Mouse (Mus musculus): ENCODE measurements around the gene Nudt15. TPM values are rescaled to one million over a fixed set of nuclear protein-coding genes. Genes with fewer than 3 reads are reported as not detected.
"Not testable (repeated sequence)": the region's sequence is repeated elsewhere in the genome, so short reads cannot be mapped to it uniquely, and the experiment has no call there.

Gene Nudt15
- polyA plus RNA-seq (2016; fragmentation: Nextera tagmentation; extraction: Ambion mirVana): 4.8 and 5.1 TPM in 2 replicates

- Histone ChIP-seq H3K27ac (ENCODE audit: poor library complexity, severe bottlenecking) (no peak within 1 kb of the TSS), H3K4me1 (replicated peaks) (no peaks in the 10 kb centered on the region), H3K9me3 (replicated peaks) (no peaks in the 10 kb centered on the region), H3K9ac (no peak within 1 kb of the TSS), H3K4me3 (no peak within 1 kb of the TSS), H3K36me3 (no peaks in the 10 kb centered on the region), H3K27me3 (replicated peaks) (0 out of 2 replicates have a peak, but pooled peaks cover 6% of the 10 kb centered on the region), H3K4me2 (no peak within 1 kb of the TSS)
- ATAC-seq (ENCODE audit: insufficient number of reproducible peaks, low FRiP score): no peak
- WGBS: 89% methylated on average over 3 of the region's 3 CpGs
These were observed at the start of gene Nudt15 for GRCm38 (mm10) chr14:73548051-73548450. TSS of gene Nudt15 (minus strand) at chr14:73548242.

GRCm38 (mm10) chr14:73592166-73592565, 44.1 kb upstream of the Nudt15 start:
- Histone ChIP-seq H3K4me3 (no peak overlapping the region), H3K27me3 (replicated peaks) (no peaks in the 10 kb centered on the region), H3K27ac (ENCODE audit: poor library complexity, severe bottlenecking) (no peak overlapping the region), H3K9ac (no peak overlapping the region), H3K36me3 (peaks cover 67% of the 10 kb centered on the region), H3K4me2 (no peak overlapping the region), H3K9me3 (replicated peaks) (no peaks in the 10 kb centered on the region), H3K4me1 (replicated peaks) (no peaks in the 10 kb centered on the region)
- ATAC-seq (ENCODE audit: insufficient number of reproducible peaks, low FRiP score): no peak
- WGBS: 71% methylated on average over 1 of the region's 1 CpGs

GRCm38 (mm10) chr14:73588080-73588479, 40.0 kb upstream of the Nudt15 start:
- no peak overlapping the region for H3K4me3 ChIP-seq

GRCm38 (mm10) chr14:73576336-73576735, 28.3 kb upstream of the Nudt15 start:
- H3K27ac ChIP-seq (ENCODE audit: poor library complexity, severe bottlenecking): no peak overlapping the region
- H3K9ac ChIP-seq: no peak overlapping the region
- ATAC-seq (ENCODE audit: insufficient number of reproducible peaks, low FRiP score): no peak
- no peak overlapping the region for H3K4me3 ChIP-seq
- no peaks in the 10 kb centered on the region for H3K27me3 ChIP-seq (replicated peaks)
- no peak overlapping the region for H3K4me2 ChIP-seq
- H3K36me3 ChIP-seq: peaks cover 47% of the 10 kb centered on the region
- no peaks in the 10 kb centered on the region for H3K9me3 ChIP-seq (replicated peaks)
- H3K4me1 ChIP-seq (replicated peaks): no peaks in the 10 kb centered on the region; the same call in 1 of the 2 replicates

More at GRCm38 (mm10) chr14:73588080-73588479, 40.0 kb upstream of the Nudt15 start:
- Histone ChIP-seq H3K9me3 (replicated peaks) (no peaks in the 10 kb centered on the region), H3K27me3 (replicated peaks) (no peaks in the 10 kb centered on the region), H3K27ac (ENCODE audit: poor library complexity, severe bottlenecking) (no peak overlapping the region), H3K4me1 (replicated peaks) (no peaks in the 10 kb centered on the region), H3K9ac (no peak overlapping the region), H3K36me3 (peaks cover 45% of the 10 kb centered on the region), H3K4me2 (no peak overlapping the region)
- 85% methylated on average over 1 of the region's 1 CpGs for WGBS
- ATAC-seq (ENCODE audit: insufficient number of reproducible peaks, low FRiP score): no peak

- H3K27me3 ChIP-seq (replicated peaks): no peaks in the 10 kb centered on the region
- 0 out of 2 replicates have a peak, but pooled peaks have one; percentile 22 for ATAC-seq (ENCODE audit: insufficient number of reproducible peaks, low FRiP score)
- H3K4me1 ChIP-seq (replicated peaks): no peaks in the 10 kb centered on the region; the same call in 1 of the 2 replicates
- no peak overlapping the region for H3K4me3 ChIP-seq
- H3K36me3 ChIP-seq: peaks cover 46% of the 10 kb centered on the region
- WGBS: 68% methylated on average over 5 of the region's 5 CpGs
- no peak overlapping the region for H3K9ac ChIP-seq
- H3K27ac ChIP-seq (ENCODE audit: poor library complexity, severe bottlenecking): no peak overlapping the region
- H3K9me3 ChIP-seq (replicated peaks): no peaks in the 10 kb centered on the region
- H3K4me2 ChIP-seq: no peak overlapping the region
These were observed 26.0 kb upstream of the Nudt15 start for GRCm38 (mm10) chr14:73574053-73574452.

DNA sequence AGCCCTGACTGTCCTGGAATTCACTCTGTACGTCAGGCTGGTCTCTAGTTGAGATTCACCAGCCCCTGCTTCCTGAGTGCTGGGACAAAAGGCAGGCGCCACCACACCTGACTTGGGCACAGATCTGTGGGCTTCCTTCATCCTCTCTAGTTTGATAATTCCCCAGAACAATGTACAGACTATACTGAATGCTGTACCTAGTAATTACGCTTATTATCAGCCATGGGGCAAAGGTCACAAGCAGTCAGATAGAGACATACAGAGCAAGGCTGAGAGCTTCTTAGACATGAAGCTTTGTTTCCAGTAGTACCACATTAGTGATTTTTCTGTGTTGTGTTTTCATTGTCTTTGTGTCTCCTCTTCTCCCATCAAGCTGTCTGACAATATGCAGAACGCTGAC, 23.1 kb upstream of the Nudt15 start:
- no peaks in the 10 kb centered on the region for H3K27me3 ChIP-seq (replicated peaks)
- peaks cover 42% of the 10 kb centered on the region for H3K36me3 ChIP-seq
- ATAC-seq (ENCODE audit: insufficient number of reproducible peaks, low FRiP score): no peak
- 74% methylated on average over 4 of the region's 4 CpGs for WGBS
- no peak overlapping the region for H3K4me3 ChIP-seq
- H3K9ac ChIP-seq: no peak overlapping the region
- no peak overlapping the region for H3K4me2 ChIP-seq
- H3K27ac ChIP-seq (ENCODE audit: poor library complexity, severe bottlenecking): no peak overlapping the region
- no peaks in the 10 kb centered on the region; the same call in 1 of the 2 replicates for H3K4me1 ChIP-seq (replicated peaks)
- H3K9me3 ChIP-seq (replicated peaks): no peaks in the 10 kb centered on the region; the same call in 1 of the 2 replicates

GRCm38 (mm10) chr14:73569831-73570230, 21.8 kb upstream of the Nudt15 start:
- not testable (repeated sequence) for H3K27ac ChIP-seq (ENCODE audit: poor library complexity, severe bottlenecking); H3K4me2 ChIP-seq; ATAC-seq (ENCODE audit: insufficient number of reproducible peaks, low FRiP score); H3K9ac ChIP-seq; H3K4me1 ChIP-seq (replicated peaks); H3K4me3 ChIP-seq; H3K9me3 ChIP-seq (replicated peaks); H3K27me3 ChIP-seq (replicated peaks)
- H3K36me3 ChIP-seq: peaks cover 28% of the 10 kb centered on the region
- 85% methylated on average over 4 of the region's 4 CpGs for WGBS

DNA sequence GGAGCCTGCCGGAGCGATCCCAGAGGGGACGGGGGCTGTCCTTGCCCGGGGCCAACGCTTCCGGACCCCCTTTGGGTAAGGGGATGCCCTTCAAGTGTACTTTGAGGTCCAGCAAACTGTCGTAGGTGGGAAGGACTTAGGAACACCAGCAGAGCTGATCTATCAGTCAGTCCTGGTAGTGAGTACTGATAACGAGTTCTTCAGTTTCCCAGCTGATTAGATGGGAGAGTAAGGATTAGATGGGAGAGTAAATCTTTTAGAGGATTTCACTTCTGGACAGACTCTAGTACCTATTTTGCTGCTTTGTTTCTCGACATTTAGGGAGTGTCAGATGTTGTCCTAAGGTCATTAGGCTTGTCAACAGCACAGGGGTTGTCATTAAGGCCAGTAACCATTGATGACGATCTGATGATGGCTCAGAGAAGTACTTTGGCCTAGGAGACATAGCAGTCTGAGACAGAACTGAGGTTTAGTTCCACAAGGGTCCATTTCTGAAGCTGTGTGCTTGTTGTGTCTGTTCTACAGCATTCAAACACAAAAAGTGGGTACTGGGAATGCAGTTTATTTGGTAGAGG, 5.2 kb upstream of the Nudt15 start:
- WGBS: 0% methylated on average over 10 of the region's 10 CpGs
- peak; percentile 52; the same call in 1 of the 2 replicates for ATAC-seq (ENCODE audit: insufficient number of reproducible peaks, low FRiP score)

GRCm38 (mm10) chr14:73552341-73553121, 4.5 kb upstream of the Nudt15 start:
- peaks cover 10% of the 10 kb centered on the region for H3K4me1 ChIP-seq (replicated peaks)
- no peaks in the 10 kb centered on the region for H3K9me3 ChIP-seq (replicated peaks)
- WGBS: 4% methylated on average over 60 of the region's 61 CpGs
- peak overlapping the region; percentile 89 for H3K4me3 ChIP-seq
- H3K9ac ChIP-seq: peak overlapping the region; percentile 92
- peak; percentile 95 for ATAC-seq (ENCODE audit: insufficient number of reproducible peaks, low FRiP score)
- H3K27ac ChIP-seq (ENCODE audit: poor library complexity, severe bottlenecking): peak overlapping the region; percentile 76
- H3K4me2 ChIP-seq: peak overlapping the region; percentile 85
- peaks cover 16% of the 10 kb centered on the region for H3K36me3 ChIP-seq
- no peaks in the 10 kb centered on the region for H3K27me3 ChIP-seq (replicated peaks)

More for the DNA sequence above, 5.2 kb upstream of the Nudt15 start:
- H3K9ac ChIP-seq: peak overlapping the region; percentile 92
- no peaks in the 10 kb centered on the region for H3K27me3 ChIP-seq (replicated peaks)
- peak overlapping the region; percentile 76 for H3K27ac ChIP-seq (ENCODE audit: poor library complexity, severe bottlenecking)
- H3K9me3 ChIP-seq (replicated peaks): no peaks in the 10 kb centered on the region
- H3K4me3 ChIP-seq: peak overlapping the region; percentile 89
- peaks cover 19% of the 10 kb centered on the region for H3K36me3 ChIP-seq
- peak overlapping the region; percentile 85 for H3K4me2 ChIP-seq
- H3K4me1 ChIP-seq (replicated peaks): peaks cover 10% of the 10 kb centered on the region

DNA sequence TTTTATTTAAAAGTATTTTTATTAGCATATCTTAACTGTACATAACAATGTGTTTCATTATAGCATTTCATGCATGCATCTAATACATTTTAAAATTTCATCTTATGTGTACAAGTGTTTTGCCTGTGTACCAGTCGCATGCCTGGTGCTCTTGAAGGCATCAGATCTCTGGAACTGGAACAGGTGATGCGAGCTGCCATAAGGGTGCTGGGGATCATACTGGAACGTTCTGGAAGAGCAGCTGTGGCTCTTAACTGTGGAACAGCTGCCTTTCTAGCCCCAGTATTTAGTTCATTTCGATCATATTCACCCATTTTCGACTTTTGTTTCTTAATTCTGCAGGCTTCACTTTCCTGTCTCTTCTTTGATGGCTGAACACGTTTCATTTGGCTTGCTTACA, 3.1 kb upstream of the Nudt15 start:
- no peak overlapping the region for H3K4me2 ChIP-seq
- no peak for ATAC-seq (ENCODE audit: insufficient number of reproducible peaks, low FRiP score)
- H3K27me3 ChIP-seq (replicated peaks): no peaks in the 10 kb centered on the region
- H3K9me3 ChIP-seq (replicated peaks): no peaks in the 10 kb centered on the region
- peaks cover 8% of the 10 kb centered on the region for H3K36me3 ChIP-seq
- no peak overlapping the region for H3K27ac ChIP-seq (ENCODE audit: poor library complexity, severe bottlenecking)
- H3K4me1 ChIP-seq (replicated peaks): peaks cover 10% of the 10 kb centered on the region
- no peak overlapping the region for H3K4me3 ChIP-seq
- no peak overlapping the region for H3K9ac ChIP-seq
- 81% methylated on average over 6 of the region's 6 CpGs for WGBS

DNA sequence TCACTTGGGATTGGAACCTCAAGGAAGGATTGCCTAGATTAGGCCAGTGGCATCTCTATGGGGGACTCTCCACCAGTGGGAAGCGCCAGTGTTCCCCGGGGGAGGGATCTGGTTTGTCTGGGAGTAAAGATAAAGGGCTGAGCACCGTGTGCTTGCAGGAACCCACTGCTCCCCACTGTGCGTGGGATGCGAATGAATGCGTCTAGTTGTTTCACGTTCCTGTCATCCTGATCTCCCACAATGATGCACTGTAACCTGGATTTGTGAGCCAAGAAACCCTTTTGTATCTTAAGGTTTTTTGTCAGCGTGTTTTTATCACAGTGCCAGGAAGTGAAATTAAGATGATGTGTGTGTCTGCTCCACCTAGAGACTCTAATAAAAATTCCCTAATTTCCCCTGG, 2.7 kb upstream of the Nudt15 start:
- Histone ChIP-seq H3K36me3 (peaks cover 5% of the 10 kb centered on the region; the same call in 1 of the 2 replicates), H3K4me2 (no peak overlapping the region), H3K4me3 (no peak overlapping the region), H3K27ac (ENCODE audit: poor library complexity, severe bottlenecking) (no peak overlapping the region), H3K9ac (no peak overlapping the region), H3K27me3 (replicated peaks) (no peaks in the 10 kb centered on the region), H3K4me1 (replicated peaks) (peaks cover 10% of the 10 kb centered on the region), H3K9me3 (replicated peaks) (no peaks in the 10 kb centered on the region)
- ATAC-seq (ENCODE audit: insufficient number of reproducible peaks, low FRiP score): no peak
- 44% methylated on average over 8 of the region's 8 CpGs for WGBS
